Mouse (Mus musculus): ENCODE results near the gene Irak4. TPM values are rescaled to one million over a fixed set of nuclear protein-coding genes. Genes with fewer than 3 reads are reported as not detected.

Gene Irak4
- polyA plus RNA-seq, 1 experiment, result 11.4 TPM

GRCm38 (mm10) chr15:94589219-94590075 lies 46.0 kb downstream of the Irak4 start, which contains the start of gene Twf1:
Gene Twf1, minus strand, starts transcription at chr15:94589889.
- TF ChIP-seq CTCF (IDR thresholded peaks at IDR 0.05; ENCODE audit: control insufficient read depth, insufficient read depth, low read length) (no peak), POLR2A (IDR thresholded peaks at IDR 0.05; ENCODE audit: borderline replicate concordance, control insufficient read depth, low read depth, low read length) (peak; percentile 79; the same call in 1 of the 2 replicates)
- under 1% methylated on average over 63 of the region's 70 CpGs for WGBS
- peak within 1 kb of the TSS; percentile 75 for H3K27ac ChIP-seq (ENCODE audit: control insufficient read depth, insufficient read depth, low read depth, low read length, poor library complexity)

GRCm38 (mm10) chr15:94590083-94590482 lies 46.6 kb downstream of the Irak4 start:
- WGBS, result 9% methylated on average over 8 of the region's 8 CpGs
- Histone ChIP-seq H3K4me3 (replicated peaks; ENCODE audit: control insufficient read depth, low read depth, low read length) (peak overlapping the region; percentile 52), H3K4me1 (ENCODE audit: control insufficient read depth, insufficient read depth, low read length) (peaks cover 2% of the 10 kb centered on the region), H3K27ac (ENCODE audit: control insufficient read depth, insufficient read depth, low read depth, low read length, poor library complexity) (no peak overlapping the region)
- TF ChIP-seq CTCF (IDR thresholded peaks at IDR 0.05; ENCODE audit: control insufficient read depth, insufficient read depth, low read length) (no peak), POLR2A (IDR thresholded peaks at IDR 0.05; ENCODE audit: borderline replicate concordance, control insufficient read depth, low read depth, low read length) (no peak)

More at GRCm38 (mm10) chr15:94589219-94590075, 46.0 kb downstream of the Irak4 start, which contains the start of gene Twf1:
- peak within 1 kb of the TSS; percentile 93 for H3K4me3 ChIP-seq (replicated peaks; ENCODE audit: control insufficient read depth, low read depth, low read length)
- peaks cover 2% of the 10 kb centered on the region for H3K4me1 ChIP-seq (ENCODE audit: control insufficient read depth, insufficient read depth, low read length)

- 24% methylated on average over 4 of the region's 4 CpGs for WGBS
- no peak overlapping the region for H3K27ac ChIP-seq (ENCODE audit: control insufficient read depth, insufficient read depth, low read depth, low read length, poor library complexity)
- peaks cover 2% of the 10 kb centered on the region for H3K4me1 ChIP-seq (ENCODE audit: control insufficient read depth, insufficient read depth, low read length)
- no peak for TF ChIP-seq CTCF (IDR thresholded peaks at IDR 0.05; ENCODE audit: control insufficient read depth, insufficient read depth, low read length)
- no peak for TF ChIP-seq POLR2A (IDR thresholded peaks at IDR 0.05; ENCODE audit: borderline replicate concordance, control insufficient read depth, low read depth, low read length)
- no peak overlapping the region for H3K4me3 ChIP-seq (replicated peaks; ENCODE audit: control insufficient read depth, low read depth, low read length)
These were observed 47.9 kb downstream of the Irak4 start for GRCm38 (mm10) chr15:94591356-94591755.

GRCm38 (mm10) chr15:94593586-94593985 lies 50.1 kb downstream of the Irak4 start:
- Histone ChIP-seq H3K4me3 (replicated peaks; ENCODE audit: control insufficient read depth, low read depth, low read length) (no peak overlapping the region), H3K27ac (ENCODE audit: control insufficient read depth, insufficient read depth, low read depth, low read length, poor library complexity) (no peak overlapping the region), H3K4me1 (ENCODE audit: control insufficient read depth, insufficient read depth, low read length) (peaks cover 2% of the 10 kb centered on the region)
- WGBS, result 77% methylated on average over 1 of the region's 1 CpGs
- TF ChIP-seq CTCF (IDR thresholded peaks at IDR 0.05; ENCODE audit: control insufficient read depth, insufficient read depth, low read length) (no peak), POLR2A (IDR thresholded peaks at IDR 0.05; ENCODE audit: borderline replicate concordance, control insufficient read depth, low read depth, low read length) (no peak)

- 82% methylated on average over 11 of the region's 11 CpGs for WGBS
- TF ChIP-seq CTCF (IDR thresholded peaks at IDR 0.05; ENCODE audit: control insufficient read depth, insufficient read depth, low read length), result no peak
These were observed 56.8 kb downstream of the Irak4 start for GRCm38 (mm10) chr15:94600145-94600707.

GRCm38 (mm10) chr15:94601339-94601738 lies 57.9 kb downstream of the Irak4 start:
- H3K4me3 ChIP-seq (replicated peaks; ENCODE audit: control insufficient read depth, low read depth, low read length), result no peak overlapping the region
- H3K4me1 ChIP-seq (ENCODE audit: control insufficient read depth, insufficient read depth, low read length), result no peaks in the 10 kb centered on the region
- H3K27ac ChIP-seq (ENCODE audit: control insufficient read depth, insufficient read depth, low read depth, low read length, poor library complexity), result no peak overlapping the region
- peak; percentile 45; the same call in 1 of the 2 replicates for TF ChIP-seq CTCF (IDR thresholded peaks at IDR 0.05; ENCODE audit: control insufficient read depth, insufficient read depth, low read length)
- no peak for TF ChIP-seq POLR2A (IDR thresholded peaks at IDR 0.05; ENCODE audit: borderline replicate concordance, control insufficient read depth, low read depth, low read length)
- WGBS, result 16% methylated on average over 3 of the region's 3 CpGs

More at GRCm38 (mm10) chr15:94600145-94600707, 56.8 kb downstream of the Irak4 start:
- Histone ChIP-seq H3K4me3 (replicated peaks; ENCODE audit: control insufficient read depth, low read depth, low read length) (no peak overlapping the region), H3K27ac (ENCODE audit: control insufficient read depth, insufficient read depth, low read depth, low read length, poor library complexity) (no peak overlapping the region), H3K4me1 (ENCODE audit: control insufficient read depth, insufficient read depth, low read length) (no peaks in the 10 kb centered on the region)

GRCm38 (mm10) chr15:94602441-94602840 lies 59.0 kb downstream of the Irak4 start:
- H3K4me1 ChIP-seq (ENCODE audit: control insufficient read depth, insufficient read depth, low read length), result no peaks in the 10 kb centered on the region

GRCm38 (mm10) chr15:94607768-94608167 lies 64.3 kb downstream of the Irak4 start:
- Histone ChIP-seq H3K27ac (ENCODE audit: control insufficient read depth, insufficient read depth, low read depth, low read length, poor library complexity) (no peak overlapping the region), H3K4me1 (ENCODE audit: control insufficient read depth, insufficient read depth, low read length) (no peaks in the 10 kb centered on the region), H3K4me3 (replicated peaks; ENCODE audit: control insufficient read depth, low read depth, low read length) (no peak overlapping the region)
- WGBS, result 84% methylated on average over 8 of the region's 8 CpGs
- TF ChIP-seq CTCF (IDR thresholded peaks at IDR 0.05; ENCODE audit: control insufficient read depth, insufficient read depth, low read length) (no peak), POLR2A (IDR thresholded peaks at IDR 0.05; ENCODE audit: borderline replicate concordance, control insufficient read depth, low read depth, low read length) (no peak)

More at GRCm38 (mm10) chr15:94602441-94602840, 59.0 kb downstream of the Irak4 start:
- H3K4me3 ChIP-seq (replicated peaks; ENCODE audit: control insufficient read depth, low read depth, low read length), result no peak overlapping the region
- 20% methylated on average over 3 of the region's 3 CpGs for WGBS
- H3K27ac ChIP-seq (ENCODE audit: control insufficient read depth, insufficient read depth, low read depth, low read length, poor library complexity), result no peak overlapping the region
- TF ChIP-seq POLR2A (IDR thresholded peaks at IDR 0.05; ENCODE audit: borderline replicate concordance, control insufficient read depth, low read depth, low read length) (no peak), CTCF (IDR thresholded peaks at IDR 0.05; ENCODE audit: control insufficient read depth, insufficient read depth, low read length) (no peak)
